Mouse (Mus musculus): ENCODE data around the gene Rasa2.

Gene Rasa2

GRCm38 (mm10) chr9:96631389-96632072 lies at the start of gene Rasa2:
Rasa2 (minus strand) TSS chr9:96631617.
- in situ Hi-C loops (cut with MboI), result no loop called here

GRCm38 (mm10) chr9:96678611-96679010 lies 47.2 kb upstream of the Rasa2 start:
- in situ Hi-C loops (cut with MboI), result loop anchor here (10.0 kb wide), 1 partner anchor 116 kb away; no protein-coding TSS in a partner anchor

GRCm38 (mm10) chr9:96677711-96678110 lies 46.3 kb upstream of the Rasa2 start:
- in situ Hi-C loops (cut with MboI), result loop anchor here (10.0 kb wide), 1 partner anchor 117 kb away; no protein-coding TSS in a partner anchor

GRCm38 (mm10) chr9:96676671-96677070 lies 45.3 kb upstream of the Rasa2 start:
- in situ Hi-C loops (cut with MboI), result loop anchor here (10.0 kb wide), 1 partner anchor 118 kb away; no protein-coding TSS in a partner anchor

- in situ Hi-C loops (cut with MboI), result loop anchor here (10.0 kb wide), 1 partner anchor 119 kb away; no protein-coding TSS in a partner anchor
These were observed 44.6 kb upstream of the Rasa2 start for GRCm38 (mm10) chr9:96675763-96676640.

- in situ Hi-C loops (cut with MboI), result loop anchor here (10.0 kb wide), 1 partner anchor 120 kb away; no protein-coding TSS in a partner anchor
These were observed 43.8 kb upstream of the Rasa2 start for GRCm38 (mm10) chr9:96675071-96675762.

GRCm38 (mm10) chr9:96674301-96674700 lies 42.9 kb upstream of the Rasa2 start:
- in situ Hi-C loops (cut with MboI), result loop anchor here (10.0 kb wide), 1 partner anchor 120 kb away; no protein-coding TSS in a partner anchor

GRCm38 (mm10) chr9:96672466-96672865 lies 41.0 kb upstream of the Rasa2 start:
- in situ Hi-C loops (cut with MboI), result loop anchor here (10.0 kb wide), 1 partner anchor 122 kb away; no protein-coding TSS in a partner anchor

- in situ Hi-C loops (cut with MboI), result loop anchor here (10.0 kb wide), 1 partner anchor 124 kb away; no protein-coding TSS in a partner anchor
These were observed 39.8 kb upstream of the Rasa2 start for GRCm38 (mm10) chr9:96671249-96671648.

GRCm38 (mm10) chr9:96669877-96670276 lies 38.5 kb upstream of the Rasa2 start:
- in situ Hi-C loops (cut with MboI), result loop anchor here (10.0 kb wide), 1 partner anchor 125 kb away; no protein-coding TSS in a partner anchor

- in situ Hi-C loops (cut with MboI), result no loop called here
These were observed 37.2 kb upstream of the Rasa2 start for GRCm38 (mm10) chr9:96668628-96669027.

GRCm38 (mm10) chr9:96660510-96661244 lies 29.3 kb upstream of the Rasa2 start:
- in situ Hi-C loops (cut with MboI), result no loop called here

GRCm38 (mm10) chr9:96659801-96660200 lies 28.4 kb upstream of the Rasa2 start:
- in situ Hi-C loops (cut with MboI), result no loop called here

GRCm38 (mm10) chr9:96653538-96653937 lies 22.1 kb upstream of the Rasa2 start:
- in situ Hi-C loops (cut with MboI), result loop anchor here (5.0 kb wide), 1 partner anchor 76 kb away; no protein-coding TSS in a partner anchor

GRCm38 (mm10) chr9:96652763-96653162 lies 21.3 kb upstream of the Rasa2 start:
- in situ Hi-C loops (cut with MboI), result loop anchor here (5.0 kb wide), 1 partner anchor 75 kb away; no protein-coding TSS in a partner anchor

GRCm38 (mm10) chr9:96650807-96651206 lies 19.4 kb upstream of the Rasa2 start:
- in situ Hi-C loops (cut with MboI), result loop anchor here (5.0 kb wide), 1 partner anchor 74 kb away; no protein-coding TSS in a partner anchor

- in situ Hi-C loops (cut with MboI), result loop anchor here (5.0 kb wide), 1 partner anchor 73 kb away; no protein-coding TSS in a partner anchor
These were observed 18.5 kb upstream of the Rasa2 start for GRCm38 (mm10) chr9:96649924-96650323.

- in situ Hi-C loops (cut with MboI), result no loop called here
These were observed 17.9 kb upstream of the Rasa2 start for GRCm38 (mm10) chr9:96649362-96649761.

- in situ Hi-C loops (cut with MboI), result no loop called here
These were observed 15.4 kb upstream of the Rasa2 start for GRCm38 (mm10) chr9:96646668-96647295.

- in situ Hi-C loops (cut with MboI), result no loop called here
These were observed 13.4 kb upstream of the Rasa2 start for GRCm38 (mm10) chr9:96644840-96645239.

All from mature B cell (primary cell).